Mouse (Mus musculus): ENCODE results near the gene Ptprc. TPM values are rescaled to one million over a fixed set of nuclear protein-coding genes. Genes with fewer than 3 reads are reported as not detected.

Gene Ptprc
- polyA plus RNA-seq, 1 experiment: 1.9 TPM

DNA sequence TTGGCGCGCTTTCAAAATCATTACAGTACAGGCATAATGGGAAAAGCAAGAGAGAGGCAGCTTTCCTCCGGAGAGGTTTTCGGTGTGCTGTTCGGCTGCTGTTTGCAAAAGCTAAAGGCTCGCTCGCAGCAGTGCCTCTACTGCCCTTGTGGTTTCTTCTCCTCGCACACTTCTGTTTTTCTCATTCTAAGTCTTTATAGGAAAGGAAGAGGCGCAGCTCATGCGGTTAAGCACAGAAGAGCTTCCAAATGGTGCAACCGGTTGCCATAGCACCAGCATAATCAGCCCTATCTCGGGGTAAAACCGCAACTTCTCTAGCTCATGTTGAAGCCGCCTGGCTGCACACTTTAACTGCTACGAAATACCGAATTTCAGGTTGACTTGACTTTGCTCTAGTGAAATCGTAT is 39.1 kb downstream of the Ptprc start:
- H3K4me3 ChIP-seq (ENCODE audit: insufficient read depth, low read length): peak overlapping the region; percentile 9; the same call in 1 of the 2 replicates
- no peak overlapping the region for H3K27ac ChIP-seq (ENCODE audit: insufficient read depth, low read length)
- TF ChIP-seq CTCF (IDR thresholded peaks at IDR 0.05; ENCODE audit: borderline replicate concordance, insufficient read depth, low read length): no peak
- TF ChIP-seq POLR2A (IDR thresholded peaks at IDR 0.05; ENCODE audit: low read depth, low read length): no peak
- no peaks in the 10 kb centered on the region for H3K4me1 ChIP-seq (ENCODE audit: control insufficient read depth, insufficient read depth, low read length)

DNA sequence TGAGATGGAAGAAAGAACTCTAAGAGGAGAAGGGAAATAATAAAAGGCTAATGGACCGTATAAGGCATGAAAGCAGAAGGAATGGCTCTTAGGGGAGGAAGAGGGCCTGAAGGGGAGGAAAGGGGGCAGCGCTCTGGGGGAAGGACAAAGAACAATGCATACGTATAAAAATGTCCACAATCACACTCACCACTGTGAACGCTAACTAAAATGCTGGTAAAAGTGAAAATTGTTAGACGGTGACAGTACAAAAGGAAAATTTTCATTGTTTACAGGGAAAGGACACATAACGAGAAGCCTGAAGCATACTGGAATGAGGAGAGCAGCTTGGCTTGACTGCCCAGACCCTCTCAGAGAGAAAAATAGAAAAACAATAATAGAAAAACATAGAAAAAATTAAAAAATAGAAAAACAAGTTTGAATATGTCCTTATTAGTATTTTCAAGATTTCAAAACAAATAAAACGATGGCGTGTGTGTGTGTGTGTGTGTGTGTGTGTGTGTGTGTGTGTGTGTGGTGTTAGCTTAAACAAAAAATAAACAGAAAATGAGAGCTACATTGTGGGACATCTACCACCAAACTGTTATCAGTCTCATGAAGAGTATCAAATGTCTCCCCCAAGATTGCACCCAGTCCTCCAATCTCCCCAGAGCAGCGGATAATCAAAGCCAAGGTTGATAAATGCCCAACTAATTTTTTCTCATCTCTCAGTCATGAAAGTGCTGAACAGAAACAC is 39.7 kb downstream of the Ptprc start:
- Histone ChIP-seq H3K4me1 (ENCODE audit: control insufficient read depth, insufficient read depth, low read length) (no peaks in the 10 kb centered on the region), H3K4me3 (ENCODE audit: insufficient read depth, low read length) (peak overlapping the region; percentile 9; the same call in 1 of the 2 replicates), H3K27ac (ENCODE audit: insufficient read depth, low read length) (no peak overlapping the region)
- TF ChIP-seq POLR2A (IDR thresholded peaks at IDR 0.05; ENCODE audit: low read depth, low read length): no peak
- TF ChIP-seq CTCF (IDR thresholded peaks at IDR 0.05; ENCODE audit: borderline replicate concordance, insufficient read depth, low read length): no peak

DNA sequence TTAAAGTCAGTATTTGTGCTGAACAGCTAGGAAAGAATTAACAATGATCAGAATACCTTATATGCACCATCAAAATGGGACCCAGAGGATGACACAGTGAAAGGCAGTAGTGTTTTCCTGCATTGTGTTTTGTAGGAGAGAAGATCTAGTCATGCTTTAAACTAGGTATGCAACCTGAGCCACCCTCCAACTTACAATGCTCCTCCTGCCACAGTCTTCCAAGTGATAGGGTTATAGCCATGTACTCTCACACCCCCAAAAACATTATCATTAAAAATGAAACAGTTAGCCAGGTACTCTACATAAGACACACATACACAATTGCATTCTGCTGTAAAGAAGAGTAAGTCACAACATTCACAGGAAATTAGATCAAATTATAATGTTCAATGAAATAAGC is 40.4 kb downstream of the Ptprc start:
- Histone ChIP-seq H3K4me1 (ENCODE audit: control insufficient read depth, insufficient read depth, low read length) (no peaks in the 10 kb centered on the region), H3K4me3 (ENCODE audit: insufficient read depth, low read length) (no peak overlapping the region), H3K27ac (ENCODE audit: insufficient read depth, low read length) (no peak overlapping the region)
- TF ChIP-seq POLR2A (IDR thresholded peaks at IDR 0.05; ENCODE audit: low read depth, low read length) (no peak), CTCF (IDR thresholded peaks at IDR 0.05; ENCODE audit: borderline replicate concordance, insufficient read depth, low read length) (no peak)

DNA sequence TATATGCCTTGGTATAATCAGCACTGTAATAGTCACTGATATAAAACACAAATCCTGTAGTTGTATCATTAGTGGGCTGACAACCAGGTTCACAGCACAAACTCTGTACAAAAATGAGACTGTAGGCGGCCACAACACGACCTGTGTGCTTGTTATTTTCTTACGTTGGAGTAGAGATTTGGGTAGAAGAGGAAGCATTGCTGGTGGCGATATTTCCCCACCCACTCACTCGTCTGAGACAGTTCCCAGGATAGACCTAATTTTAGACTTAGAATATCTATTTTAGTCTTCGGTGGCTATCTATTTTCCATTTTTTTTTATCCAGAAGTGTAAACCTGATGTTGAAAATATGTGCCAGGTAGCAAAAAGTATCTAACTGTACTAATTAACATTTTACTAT is 41.2 kb downstream of the Ptprc start:
- H3K4me3 ChIP-seq (ENCODE audit: insufficient read depth, low read length): no peak overlapping the region
- no peaks in the 10 kb centered on the region for H3K4me1 ChIP-seq (ENCODE audit: control insufficient read depth, insufficient read depth, low read length)
- no peak overlapping the region for H3K27ac ChIP-seq (ENCODE audit: insufficient read depth, low read length)
- TF ChIP-seq CTCF (IDR thresholded peaks at IDR 0.05; ENCODE audit: borderline replicate concordance, insufficient read depth, low read length): no peak
- no peak for TF ChIP-seq POLR2A (IDR thresholded peaks at IDR 0.05; ENCODE audit: low read depth, low read length)

DNA sequence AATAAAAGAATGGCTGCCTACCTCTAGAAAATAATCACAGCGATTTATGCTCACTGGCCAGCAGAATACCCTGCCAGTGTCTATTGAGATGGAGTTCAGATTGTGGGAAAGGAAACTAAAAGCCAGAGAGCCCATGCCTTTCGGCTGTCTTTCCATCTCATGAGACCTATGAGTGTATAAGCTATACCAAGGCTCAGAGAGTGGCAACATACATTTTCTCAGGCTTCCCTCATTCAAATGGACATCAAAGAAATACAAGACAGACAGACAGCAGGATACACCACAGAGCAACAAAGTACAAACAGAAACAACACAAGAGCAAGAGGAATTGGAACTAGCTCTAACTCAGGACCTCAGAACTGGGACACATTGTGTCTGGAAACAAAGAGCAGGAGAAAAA is 43.8 kb downstream of the Ptprc start:
- TF ChIP-seq POLR2A (IDR thresholded peaks at IDR 0.05; ENCODE audit: low read depth, low read length) (no peak), CTCF (IDR thresholded peaks at IDR 0.05; ENCODE audit: borderline replicate concordance, insufficient read depth, low read length) (no peak)
- H3K27ac ChIP-seq (ENCODE audit: insufficient read depth, low read length): no peak overlapping the region
- H3K4me1 ChIP-seq (ENCODE audit: control insufficient read depth, insufficient read depth, low read length): no peaks in the 10 kb centered on the region
- H3K4me3 ChIP-seq (ENCODE audit: insufficient read depth, low read length): no peak overlapping the region

DNA sequence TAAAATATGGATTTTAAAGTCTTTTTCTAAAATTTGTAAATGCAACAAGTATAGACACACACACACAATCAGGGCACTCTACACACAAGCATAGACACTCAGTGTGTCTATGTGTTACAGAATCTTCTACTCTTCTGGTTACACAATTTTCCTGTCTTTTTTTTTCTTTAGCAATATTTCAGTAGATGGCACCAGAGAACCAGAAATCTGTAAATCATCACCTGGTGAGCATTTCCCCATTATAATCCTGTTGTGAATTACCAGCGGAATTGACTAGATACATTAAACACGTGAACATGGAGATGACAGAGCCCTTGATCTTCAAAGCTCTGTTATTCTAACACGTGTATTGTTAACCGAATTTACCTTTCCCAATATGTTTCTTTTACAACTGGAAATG is 45.4 kb downstream of the Ptprc start:
- Histone ChIP-seq H3K4me1 (ENCODE audit: control insufficient read depth, insufficient read depth, low read length) (no peaks in the 10 kb centered on the region), H3K27ac (ENCODE audit: insufficient read depth, low read length) (no peak overlapping the region), H3K4me3 (ENCODE audit: insufficient read depth, low read length) (no peak overlapping the region)
- TF ChIP-seq POLR2A (IDR thresholded peaks at IDR 0.05; ENCODE audit: low read depth, low read length): no peak
- no peak for TF ChIP-seq CTCF (IDR thresholded peaks at IDR 0.05; ENCODE audit: borderline replicate concordance, insufficient read depth, low read length)

DNA sequence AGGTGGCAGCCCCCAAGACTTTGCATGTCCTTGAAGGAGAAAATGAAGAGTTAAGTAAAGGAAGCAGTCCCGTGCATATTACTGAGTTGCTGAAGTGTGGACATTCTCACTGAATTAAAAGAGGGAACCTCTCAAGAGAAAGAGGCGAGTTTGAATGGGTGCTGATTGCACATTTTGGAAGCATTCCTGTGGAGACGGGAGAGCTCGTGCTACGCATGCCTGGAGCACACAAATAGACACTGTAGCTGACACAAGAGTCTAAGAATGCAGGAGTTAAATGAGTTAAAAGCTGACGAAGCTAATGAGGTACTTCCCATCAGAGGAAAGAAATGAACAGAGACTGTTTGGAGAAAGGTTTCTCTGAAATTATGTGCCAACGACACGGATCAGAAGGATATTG is 48.7 kb downstream of the Ptprc start:
- Histone ChIP-seq H3K4me1 (ENCODE audit: control insufficient read depth, insufficient read depth, low read length) (no peaks in the 10 kb centered on the region), H3K4me3 (ENCODE audit: insufficient read depth, low read length) (no peak overlapping the region), H3K27ac (ENCODE audit: insufficient read depth, low read length) (no peak overlapping the region)
- TF ChIP-seq CTCF (IDR thresholded peaks at IDR 0.05; ENCODE audit: borderline replicate concordance, insufficient read depth, low read length): no peak
- no peak for TF ChIP-seq POLR2A (IDR thresholded peaks at IDR 0.05; ENCODE audit: low read depth, low read length)

DNA sequence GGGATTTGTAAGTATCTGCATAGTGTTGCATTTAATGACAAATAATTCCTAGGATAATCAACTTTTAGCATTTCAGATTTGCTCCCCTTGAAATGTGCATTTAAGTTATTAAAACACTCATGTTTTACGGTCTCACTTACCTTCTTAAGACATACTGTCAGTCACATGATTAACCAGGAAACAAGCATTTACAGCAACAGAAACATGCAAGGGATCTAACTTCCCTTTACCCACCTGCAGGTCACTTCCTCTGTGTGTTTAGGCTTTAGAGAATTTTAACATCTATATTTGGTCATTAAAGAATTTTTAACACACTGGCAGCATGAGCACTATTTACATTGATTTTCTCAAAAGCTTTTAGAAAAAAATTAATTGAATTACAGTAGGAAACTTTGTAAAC is 50.2 kb downstream of the Ptprc start:
- H3K27ac ChIP-seq (ENCODE audit: insufficient read depth, low read length): no peak overlapping the region
- TF ChIP-seq POLR2A (IDR thresholded peaks at IDR 0.05; ENCODE audit: low read depth, low read length): no peak
- no peak for TF ChIP-seq CTCF (IDR thresholded peaks at IDR 0.05; ENCODE audit: borderline replicate concordance, insufficient read depth, low read length)
- H3K4me3 ChIP-seq (ENCODE audit: insufficient read depth, low read length): no peak overlapping the region
- no peaks in the 10 kb centered on the region for H3K4me1 ChIP-seq (ENCODE audit: control insufficient read depth, insufficient read depth, low read length)

DNA sequence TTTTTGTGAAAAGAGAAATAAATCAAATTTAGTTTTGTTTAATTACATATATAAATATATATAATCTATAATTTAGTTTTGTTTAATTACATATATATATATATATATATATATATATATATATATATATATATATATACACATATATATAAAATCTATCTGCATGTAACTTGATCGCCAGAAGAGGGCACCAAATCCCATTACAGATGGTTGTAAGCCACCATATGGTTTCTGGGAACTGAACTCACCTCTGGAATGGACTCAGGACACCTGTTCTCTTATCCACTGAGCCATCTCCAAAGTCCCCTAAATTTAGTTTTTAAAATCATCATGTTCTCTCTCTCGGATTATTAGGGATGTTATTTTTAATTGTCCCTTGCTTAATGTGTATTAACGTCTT is 51.6 kb downstream of the Ptprc start:
- TF ChIP-seq CTCF (IDR thresholded peaks at IDR 0.05; ENCODE audit: borderline replicate concordance, insufficient read depth, low read length): no peak
- TF ChIP-seq POLR2A (IDR thresholded peaks at IDR 0.05; ENCODE audit: low read depth, low read length): no peak
- H3K4me1 ChIP-seq (ENCODE audit: control insufficient read depth, insufficient read depth, low read length): no peaks in the 10 kb centered on the region
- no peak overlapping the region for H3K4me3 ChIP-seq (ENCODE audit: insufficient read depth, low read length)
- no peak overlapping the region for H3K27ac ChIP-seq (ENCODE audit: insufficient read depth, low read length)

DNA sequence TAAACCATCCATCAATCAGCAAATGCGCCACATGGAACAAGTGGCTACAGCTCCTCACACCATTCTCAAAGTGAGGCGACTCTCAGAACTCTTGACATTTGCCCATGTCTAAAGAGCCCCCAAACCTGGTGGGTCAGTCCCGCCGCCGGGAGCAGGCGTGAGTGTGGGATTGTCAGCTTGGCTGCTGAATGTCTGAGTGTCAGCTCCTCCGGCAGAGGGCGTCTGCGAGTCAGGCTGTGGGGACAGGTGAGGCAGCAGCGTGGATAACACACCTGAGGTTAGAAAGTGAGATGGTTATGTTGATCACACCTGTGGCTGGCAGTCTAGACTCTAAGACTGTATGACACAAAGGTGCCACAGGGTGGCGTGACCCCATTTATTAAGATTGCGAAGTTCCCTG is 55.6 kb downstream of the Ptprc start:
- H3K4me1 ChIP-seq (ENCODE audit: control insufficient read depth, insufficient read depth, low read length): no peaks in the 10 kb centered on the region
- no peak overlapping the region for H3K4me3 ChIP-seq (ENCODE audit: insufficient read depth, low read length)
- no peak overlapping the region for H3K27ac ChIP-seq (ENCODE audit: insufficient read depth, low read length)
- TF ChIP-seq CTCF (IDR thresholded peaks at IDR 0.05; ENCODE audit: borderline replicate concordance, insufficient read depth, low read length) (no peak), POLR2A (IDR thresholded peaks at IDR 0.05; ENCODE audit: low read depth, low read length) (no peak)

All from embryonic fibroblast, embryonic 13.5 days (primary cell).